Mouse (Mus musculus): Measurements from ENCODE around the gene Por. TPM values are rescaled to one million over a fixed set of nuclear protein-coding genes. Genes with fewer than 3 reads are reported as not detected.
A peak's percentile ranks its signal among the peaks of the same experiment; 100 is the strongest.

Por gene
- total RNA-seq, 2 experiments from 2014 or later: 81.0 to 81.1 TPM

GRCm38 (mm10) chr5:135742156-135742555 lies 72.3 kb downstream of the Por start:
- no peak for DNase-seq (ENCODE audit: low spot score in 2 of 2)
- intact Hi-C loops (cut with DNase I): no loop called here

- peak in 1 of 2 experiments; percentile 74 for DNase-seq (ENCODE audit: low spot score in 2 of 2)
- intact Hi-C loops (cut with DNase I): no loop called here
Observed at GRCm38 (mm10) chr5:135742941-135743740, 73.3 kb downstream of the Por start.

- intact Hi-C loops (cut with DNase I): no loop called here
Observed at GRCm38 (mm10) chr5:135743741-135744609, 74.1 kb downstream of the Por start, which contains the start of gene Tmem120a. Gene Tmem120a, minus strand, starts transcription at chr5:135744448.

GRCm38 (mm10) chr5:135744742-135745141 lies 74.9 kb downstream of the Por start:
- DNase-seq (ENCODE audit: low spot score in 2 of 2): no peak
- intact Hi-C loops (cut with DNase I): no loop called here

More at GRCm38 (mm10) chr5:135743741-135744609, 74.1 kb downstream of the Por start, which contains the start of gene Tmem120a:
- peak; percentile 93 to 95 for DNase-seq (ENCODE audit: low spot score in 2 of 2)

GRCm38 (mm10) chr5:135751041-135751440 lies 81.2 kb downstream of the Por start:
- intact Hi-C loops (cut with DNase I): no loop called here
- no peak for DNase-seq (ENCODE audit: low spot score in 2 of 2)

- intact Hi-C loops (cut with DNase I): no loop called here
- no peak for DNase-seq (ENCODE audit: low spot score in 2 of 2)
Observed at GRCm38 (mm10) chr5:135751595-135751994, 81.8 kb downstream of the Por start.

- DNase-seq (ENCODE audit: low spot score in 2 of 2): no peak
- intact Hi-C loops (cut with DNase I): loop anchor here (5.0 kb wide), 3 partner anchors 130 to 360 kb away; partner anchors contain the start of gene Rhbdd2
Observed at GRCm38 (mm10) chr5:135761881-135762280, 92.0 kb downstream of the Por start.

GRCm38 (mm10) chr5:135763526-135763925 lies 93.7 kb downstream of the Por start:
- DNase-seq (ENCODE audit: low spot score in 2 of 2): peak; percentile 82
- intact Hi-C loops (cut with DNase I): loop anchor here (1.0 to 5.0 kb wide), 4 partner anchors 131 to 361 kb away; partner anchors contain the start of gene Rhbdd2

- DNase-seq (ENCODE audit: low spot score in 2 of 2): no peak
- intact Hi-C loops (cut with DNase I): loop anchor here (5.0 kb wide), 3 partner anchors 133 to 363 kb away; partner anchors contain the start of gene Rhbdd2
Observed at GRCm38 (mm10) chr5:135764971-135765370, 95.1 kb downstream of the Por start.

- no peak for DNase-seq (ENCODE audit: low spot score in 2 of 2)
- intact Hi-C loops (cut with DNase I): no loop called here
Observed at GRCm38 (mm10) chr5:135772519-135772918, 102.7 kb downstream of the Por start.

- no peak for DNase-seq (ENCODE audit: low spot score in 2 of 2)
- intact Hi-C loops (cut with DNase I): no loop called here
Observed at GRCm38 (mm10) chr5:135776546-135776945, 106.7 kb downstream of the Por start.

- peak in 1 of 2 experiments; percentile 38 for DNase-seq (ENCODE audit: low spot score in 2 of 2)
- intact Hi-C loops (cut with DNase I): no loop called here
Observed at GRCm38 (mm10) chr5:135777796-135778470, 108.1 kb downstream of the Por start, which contains the start of gene Styxl1. Gene Styxl1, minus strand, starts transcription at chr5:135778385.

GRCm38 (mm10) chr5:135778471-135779445 lies 108.9 kb downstream of the Por start, which contains the start of gene Mdh2:
Gene Mdh2, plus strand, starts transcription at chr5:135778480.
- intact Hi-C loops (cut with DNase I): no loop called here

GRCm38 (mm10) chr5:135780331-135780730 lies 110.5 kb downstream of the Por start:
- intact Hi-C loops (cut with DNase I): no loop called here
- no peak for DNase-seq (ENCODE audit: low spot score in 2 of 2)

More at GRCm38 (mm10) chr5:135778471-135779445, 108.9 kb downstream of the Por start, which contains the start of gene Mdh2:
- peak; percentile 100 for DNase-seq (ENCODE audit: low spot score in 2 of 2)

GRCm38 (mm10) chr5:135782901-135783300 lies 113.1 kb downstream of the Por start:
- intact Hi-C loops (cut with DNase I): no loop called here
- no peak for DNase-seq (ENCODE audit: low spot score in 2 of 2)

Data from left cerebral cortex, postnatal 14 days (tissue).